Mouse (Mus musculus): ENCODE measurements around the gene Zfp354b.

Zfp354b gene

DNA sequence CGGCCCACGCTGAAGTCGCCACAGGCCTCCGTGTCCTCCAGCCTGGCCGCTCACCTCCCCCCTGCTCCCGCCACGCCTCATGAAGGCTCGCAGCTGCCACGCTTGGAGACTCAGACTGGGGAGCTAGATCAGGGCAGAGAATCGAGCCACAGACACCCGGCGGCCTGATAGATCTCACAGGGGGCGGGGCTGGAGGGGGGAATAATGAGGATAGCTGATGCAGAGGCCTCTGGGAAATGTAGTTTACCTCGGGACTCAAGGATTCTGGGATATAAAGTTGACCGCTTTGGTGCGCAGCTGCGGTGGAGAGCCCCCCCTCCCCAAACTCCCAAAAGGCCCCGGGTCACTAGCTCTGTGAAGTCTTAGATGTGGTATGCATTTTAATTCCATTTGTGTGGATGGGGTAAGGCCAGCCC is at the start of gene Zfp354b:
Gene Zfp354b, minus strand, starts transcription at position 183 of the 416 bp plus-strand sequence.
- DNase-seq (ENCODE audit: low read depth, low spot score): peak; percentile 62

DNA sequence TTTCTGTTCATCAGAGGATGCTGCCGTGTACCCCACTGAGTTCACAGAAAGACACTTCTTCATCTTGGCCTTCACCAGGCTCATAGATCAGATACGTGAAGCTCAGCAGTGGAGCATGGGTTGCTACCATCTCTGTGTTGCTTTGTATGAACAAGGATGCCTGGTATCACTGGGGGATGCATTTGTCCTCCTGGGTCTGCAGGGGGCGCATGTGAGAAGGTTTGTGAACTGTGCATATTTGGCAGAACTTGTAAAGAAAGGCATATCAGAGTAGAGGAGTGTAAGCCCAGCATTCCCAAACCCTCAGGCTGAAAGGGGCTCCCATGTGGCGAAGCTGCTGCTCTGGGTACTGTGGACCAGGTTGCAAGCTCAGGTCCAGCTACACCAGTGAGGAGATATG is 45.8 kb upstream of the Zfp354b start:
- peak; percentile 3 for DNase-seq (ENCODE audit: low read depth, low spot score)

DNA sequence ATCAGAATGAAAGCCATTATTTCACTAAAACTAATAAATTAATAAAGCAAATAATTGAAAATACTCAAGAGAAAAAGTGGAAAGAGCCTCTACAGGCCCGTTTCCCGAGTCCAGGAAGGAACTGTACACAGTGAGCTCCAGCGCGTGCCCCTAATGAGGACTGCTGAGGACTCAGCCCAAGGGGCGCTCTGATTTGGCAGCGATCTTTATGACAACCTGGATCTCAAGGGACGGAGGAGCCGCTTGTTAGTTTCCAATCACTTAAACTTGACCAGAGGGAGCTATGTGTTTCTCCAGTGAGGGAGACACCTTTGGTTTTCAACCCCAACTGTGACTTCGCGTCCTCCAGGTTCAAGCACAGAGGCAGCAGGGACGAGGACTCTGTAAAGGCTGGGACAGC is 34.8 kb upstream of the Zfp354b start, which contains the start of gene Olfr1378:
Gene Olfr1378, plus strand, starts transcription at position 301 of the 400 bp plus-strand sequence.
- DNase-seq (ENCODE audit: low read depth, low spot score): no peak

DNA sequence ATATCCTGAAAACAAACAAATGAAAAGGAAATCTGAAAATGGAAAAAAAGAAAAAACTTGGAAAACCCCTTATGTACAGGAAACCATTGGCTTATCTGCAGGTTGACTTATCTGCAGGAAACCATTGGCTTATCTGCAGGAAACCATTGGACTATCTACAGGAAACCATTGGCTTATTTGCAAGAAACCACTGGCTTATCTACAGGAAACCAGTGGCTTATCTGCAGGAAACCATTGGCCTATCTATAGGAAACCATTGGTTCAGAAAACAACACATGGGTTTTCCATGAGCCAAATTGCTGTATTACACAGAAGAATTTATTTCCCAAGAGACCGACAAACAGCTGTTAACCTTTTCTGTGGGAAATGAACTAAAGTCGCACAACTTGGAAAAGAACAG is 33.5 kb upstream of the Zfp354b start:
- DNase-seq (ENCODE audit: low read depth, low spot score): no peak

DNA sequence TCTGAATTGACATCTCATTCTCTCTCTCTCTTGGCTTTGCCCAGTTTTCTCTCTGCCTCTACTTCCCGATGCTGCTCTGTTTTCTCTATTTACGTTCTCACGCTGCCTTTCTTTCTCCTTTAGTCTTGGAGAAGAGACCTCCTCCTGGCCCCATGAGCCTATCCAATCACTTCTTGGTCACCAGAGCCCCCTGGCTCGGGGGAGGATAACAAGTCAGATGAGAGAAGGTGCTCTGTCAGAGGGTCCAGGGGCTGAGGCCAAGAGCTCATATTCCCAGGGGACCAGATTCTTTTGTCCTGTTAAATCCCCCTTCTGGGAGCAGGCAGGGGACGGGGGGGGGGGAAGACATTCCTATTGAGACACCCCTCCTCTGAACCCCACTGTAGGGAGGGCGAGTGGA is 22.2 kb upstream of the Zfp354b start, which contains the start of gene Prop1:
Gene Prop1, minus strand, starts transcription at position 101 of the 400 bp plus-strand sequence.
- no peak for DNase-seq (ENCODE audit: low read depth, low spot score)

DNA sequence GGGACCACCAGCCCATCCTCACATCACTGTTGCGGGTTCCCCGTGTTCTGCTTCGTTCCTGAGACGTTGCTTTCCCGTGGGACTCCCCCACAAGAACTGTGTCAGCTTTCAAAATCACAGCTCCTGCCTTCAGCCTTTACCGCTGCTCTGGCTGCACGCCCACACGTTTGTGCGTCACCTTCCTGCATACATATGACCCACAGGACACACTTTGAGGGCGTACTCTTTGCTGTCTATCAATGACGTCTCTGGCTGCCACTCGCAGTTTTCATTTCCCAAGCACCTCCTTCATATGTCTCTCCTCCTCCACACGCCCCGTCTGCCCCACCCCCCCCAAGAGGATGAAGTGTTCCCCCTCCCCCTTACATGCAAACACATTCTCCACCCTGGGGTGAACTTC is 20.9 kb upstream of the Zfp354b start:
- DNase-seq (ENCODE audit: low read depth, low spot score): peak; percentile 12

DNA sequence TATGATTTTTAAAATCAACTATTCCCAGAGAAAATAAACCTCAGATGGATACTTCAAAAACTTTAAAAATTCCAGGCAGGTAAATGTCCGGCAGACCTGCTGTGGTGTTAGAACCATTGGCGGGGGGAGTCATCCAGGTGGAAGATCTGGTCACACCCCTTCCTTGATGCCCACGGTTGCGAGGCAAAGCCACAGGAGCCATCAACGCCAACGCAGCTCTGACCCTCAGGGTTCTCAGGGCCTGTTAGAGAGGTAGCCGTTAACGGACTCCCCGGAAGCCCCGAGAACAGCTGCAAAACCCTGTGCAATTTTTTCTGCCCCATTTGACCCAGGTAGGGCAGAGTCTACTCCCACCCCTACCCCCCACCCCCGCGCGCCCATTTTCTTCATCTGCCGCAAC is 12.1 kb upstream of the Zfp354b start, which contains the start of gene 4933414I15Rik:
Gene 4933414I15Rik, minus strand, starts transcription at position 260 of the 400 bp plus-strand sequence.
- no peak for DNase-seq (ENCODE audit: low read depth, low spot score)

DNA sequence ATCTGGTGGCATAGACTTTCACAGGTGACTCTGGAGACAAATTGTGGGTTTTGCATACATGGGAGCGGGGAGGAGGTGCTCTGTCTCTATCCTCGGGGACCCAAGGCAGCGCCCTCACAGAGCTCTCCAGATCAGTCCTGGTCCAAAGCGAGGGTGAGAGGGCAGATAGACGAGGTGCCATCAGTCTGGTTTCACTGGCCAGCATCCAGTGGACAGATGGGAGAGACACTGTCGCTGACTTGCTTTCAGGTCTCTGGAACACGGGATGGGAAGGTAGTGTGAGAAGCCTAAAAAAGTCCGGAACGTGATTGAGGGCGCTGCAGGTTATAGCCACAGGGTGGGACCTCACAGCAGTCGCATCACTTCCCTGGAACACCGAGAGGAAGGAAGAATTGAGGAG is 11.0 kb upstream of the Zfp354b start:
- DNase-seq (ENCODE audit: low read depth, low spot score): no peak

DNA sequence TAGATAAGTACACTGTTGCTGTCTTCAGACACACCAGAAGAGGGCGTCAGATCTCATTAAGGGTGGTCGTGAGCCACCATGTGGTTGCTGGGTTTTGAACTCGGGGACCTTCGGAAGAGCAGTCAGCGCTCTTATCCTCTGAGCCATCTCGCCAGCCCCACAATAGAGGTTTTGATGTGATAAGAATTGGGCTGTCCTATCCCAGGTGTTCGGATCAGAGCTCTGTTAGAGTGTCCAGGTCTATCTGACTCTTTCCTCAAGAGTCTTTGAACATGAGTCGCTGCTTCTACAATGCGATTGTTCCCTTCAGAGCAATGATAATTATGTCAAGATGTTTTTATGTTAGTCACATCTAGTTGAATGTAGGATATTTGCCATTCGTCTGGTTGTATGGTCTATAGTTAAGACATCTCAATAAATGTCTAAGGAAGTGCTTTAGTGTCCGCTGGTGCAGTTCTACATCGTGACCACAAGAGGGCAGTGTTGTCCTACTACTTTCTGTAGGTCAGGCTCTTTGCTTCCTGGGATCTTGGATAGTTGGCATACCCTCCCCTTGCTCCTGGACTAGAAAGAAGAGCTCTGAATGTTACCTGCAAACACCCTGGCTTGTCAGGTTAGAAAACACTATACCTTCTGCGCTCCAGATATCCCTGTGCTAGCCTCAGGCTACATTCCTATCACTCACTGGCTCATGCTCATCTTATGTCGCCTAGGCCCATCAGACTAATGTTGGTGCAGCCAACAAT is 8.4 kb upstream of the Zfp354b start:
- peak; percentile 80 for DNase-seq (ENCODE audit: low read depth, low spot score)

DNA sequence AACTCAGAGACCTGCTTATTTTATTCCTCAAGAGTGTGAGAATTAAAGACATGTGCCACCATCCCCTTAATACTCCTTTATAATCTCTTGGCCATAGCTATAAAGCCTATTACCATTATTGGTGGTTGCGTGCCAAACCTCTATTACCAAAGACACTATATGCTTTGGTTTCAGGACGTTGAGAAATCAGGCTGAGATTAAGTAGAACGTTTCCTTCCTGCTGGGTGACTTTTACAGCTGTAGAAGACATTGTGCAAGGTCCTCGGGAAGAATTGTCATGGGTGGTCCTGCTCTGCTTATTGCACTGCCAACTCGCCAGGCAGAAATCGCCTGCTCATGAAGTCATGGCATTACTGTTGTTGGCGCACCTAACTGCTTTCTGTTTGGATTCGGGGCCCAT is 7.0 kb upstream of the Zfp354b start:
- no peak for DNase-seq (ENCODE audit: low read depth, low spot score)

DNA sequence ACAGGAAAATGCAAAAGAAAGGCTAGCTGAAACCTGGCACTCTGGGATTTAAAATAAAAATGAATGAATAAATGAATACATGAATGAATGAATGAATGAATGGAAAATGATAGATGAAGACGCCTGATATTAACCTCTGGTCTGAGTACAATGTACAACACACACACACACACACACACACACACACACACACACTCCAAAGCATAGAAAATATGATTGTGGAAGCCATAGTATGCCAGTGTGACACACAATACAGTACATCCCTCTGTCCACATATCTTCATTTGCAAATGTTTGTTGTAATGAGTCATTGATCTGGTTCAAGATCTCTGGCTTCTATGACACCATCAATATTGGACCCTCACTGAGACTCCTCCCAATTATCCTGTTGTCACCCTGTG is 607 bp upstream of the Zfp354b start:
- no peak for DNase-seq (ENCODE audit: low read depth, low spot score)

DNA sequence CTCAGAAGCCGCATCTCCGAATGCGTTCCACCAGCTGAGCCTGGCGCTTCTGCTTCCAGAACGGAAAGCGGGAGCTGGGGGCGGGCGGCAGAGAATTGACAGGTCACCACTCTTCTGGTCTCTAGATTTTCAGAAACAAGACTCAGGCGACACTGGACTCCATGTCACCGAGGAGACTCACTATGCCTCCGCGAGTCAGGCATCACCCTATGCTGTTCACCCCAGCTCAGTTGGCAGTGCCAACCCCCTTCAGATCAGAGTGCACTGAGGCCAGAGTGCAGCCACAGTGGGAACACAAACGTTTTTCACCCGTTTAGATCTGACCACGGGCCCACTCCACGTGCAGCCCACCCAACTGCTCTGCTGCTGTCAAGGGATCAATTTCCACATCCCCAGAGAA is 412 bp downstream of the Zfp354b start:
- DNase-seq (ENCODE audit: low read depth, low spot score): no peak

DNA sequence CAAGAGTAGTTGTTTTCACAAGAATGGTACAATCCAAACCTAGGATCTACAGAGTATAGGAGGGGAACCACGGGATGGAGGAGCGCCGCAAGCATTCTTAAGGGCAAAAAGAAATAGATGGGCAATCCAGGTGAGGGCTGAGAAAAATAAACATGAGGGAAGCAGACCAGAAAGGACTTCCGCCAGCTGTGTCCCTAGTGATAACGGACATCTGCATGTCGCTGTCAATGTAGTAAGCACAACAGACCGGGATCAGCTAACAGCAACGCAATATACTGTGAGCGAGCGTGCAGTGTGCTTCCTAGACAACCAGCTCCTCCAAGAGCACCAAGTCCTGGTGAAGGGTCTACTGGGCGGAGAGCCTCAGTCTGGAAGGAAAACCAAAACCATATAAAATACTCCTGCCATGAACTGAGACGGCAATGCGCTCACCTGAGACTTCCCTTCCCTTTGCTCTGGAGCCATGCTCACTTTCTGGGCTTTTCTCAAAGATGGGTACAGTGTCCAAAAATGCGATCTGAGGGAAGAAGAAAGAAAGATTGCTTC is 891 bp downstream of the Zfp354b start:
- DNase-seq (ENCODE audit: low read depth, low spot score): no peak

DNA sequence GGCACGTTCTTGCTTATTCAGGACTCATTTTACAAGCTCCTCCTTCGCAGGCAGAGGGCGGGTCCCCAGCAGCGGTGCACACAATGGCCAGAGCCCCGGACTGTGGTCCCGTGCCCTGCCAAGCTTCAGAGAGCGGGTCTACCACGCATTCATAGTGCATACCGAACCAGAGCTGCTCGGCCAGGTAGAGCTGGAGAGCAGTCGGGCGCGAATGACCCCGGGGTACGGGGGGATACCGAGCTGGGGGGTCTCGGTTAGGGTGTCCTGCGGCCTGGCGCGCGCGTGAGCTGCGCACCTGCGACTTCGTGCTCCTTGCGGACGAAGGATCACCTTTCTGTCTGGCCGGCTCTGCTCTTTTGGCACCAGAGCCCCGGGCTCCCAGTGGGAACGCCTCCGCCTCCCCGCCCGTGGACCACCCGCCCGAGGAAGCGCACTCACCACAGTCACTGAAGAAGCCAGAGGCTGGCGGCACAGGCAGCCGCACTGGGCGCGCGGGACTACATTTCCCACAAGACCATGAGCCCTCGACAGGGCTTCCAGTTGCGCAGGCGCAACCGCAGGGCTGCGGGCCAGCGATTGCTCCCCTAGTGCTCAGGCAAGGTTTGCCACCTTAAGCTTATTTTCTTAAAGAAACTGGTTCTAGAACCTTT is 15.6 kb downstream of the Zfp354b start, which contains the start of gene Zfp2:
Gene Zfp2, minus strand, starts transcription at position 495 of the 650 bp plus-strand sequence.
- peak; percentile 90 for DNase-seq (ENCODE audit: low read depth, low spot score)

DNA sequence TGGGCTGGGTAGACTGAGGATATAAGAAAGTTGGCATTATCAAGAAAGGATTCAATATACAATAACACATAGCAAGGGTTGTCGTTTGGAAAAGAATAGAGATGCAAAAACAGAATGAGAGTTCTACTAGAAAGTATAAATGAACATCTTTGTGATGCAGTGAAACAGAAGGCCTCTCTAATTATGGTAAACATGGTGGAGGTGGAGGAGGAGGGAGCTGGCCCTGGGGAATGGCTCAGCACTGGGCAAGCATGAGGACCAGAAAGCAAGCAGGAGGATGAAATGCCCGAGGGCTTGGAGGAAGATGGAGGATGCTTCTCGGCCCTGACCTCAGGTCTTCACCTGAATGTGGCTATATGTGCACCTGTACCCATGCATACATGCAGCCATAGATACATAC is 17.0 kb downstream of the Zfp354b start:
- no peak for DNase-seq (ENCODE audit: low read depth, low spot score)

DNA sequence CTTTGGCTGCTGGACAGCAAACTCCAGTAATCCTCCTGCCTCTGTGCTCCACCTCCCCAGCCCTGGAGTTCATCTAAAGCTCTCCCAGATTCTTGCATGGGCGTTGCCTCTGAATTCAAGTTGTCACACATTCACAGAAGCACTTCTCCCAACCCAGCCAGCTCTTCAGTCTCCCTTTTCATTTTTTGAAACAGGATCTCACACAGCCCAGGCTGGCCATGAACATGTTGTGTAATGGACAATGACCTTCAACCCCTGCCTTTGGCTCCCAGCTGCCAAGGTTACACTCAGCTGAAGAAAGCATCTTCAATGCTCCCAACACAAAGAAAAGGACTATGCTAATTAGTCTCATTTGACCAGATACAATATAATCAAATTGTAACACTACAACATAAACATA is 18.1 kb downstream of the Zfp354b start:
- DNase-seq (ENCODE audit: low read depth, low spot score): no peak

DNA sequence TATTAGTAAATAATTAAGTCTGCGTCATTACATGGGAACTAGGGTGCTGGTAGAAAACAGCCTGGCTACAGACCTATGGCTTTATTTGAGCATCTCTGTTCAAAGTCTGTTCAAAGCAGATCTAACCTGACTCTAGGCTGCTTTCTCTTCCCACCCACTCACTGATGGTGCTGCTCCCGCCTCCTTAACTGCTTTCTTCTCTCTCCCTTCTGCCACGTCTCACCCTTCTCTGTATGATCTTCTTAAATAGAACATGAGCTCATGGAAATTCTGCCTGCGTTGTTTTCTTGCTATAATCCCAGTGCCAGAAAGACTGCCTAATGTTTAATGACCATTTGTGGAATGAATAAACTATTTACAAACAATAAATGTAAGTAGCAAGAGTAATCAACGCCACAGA is 23.3 kb downstream of the Zfp354b start:
- no peak for DNase-seq (ENCODE audit: low read depth, low spot score)

DNA sequence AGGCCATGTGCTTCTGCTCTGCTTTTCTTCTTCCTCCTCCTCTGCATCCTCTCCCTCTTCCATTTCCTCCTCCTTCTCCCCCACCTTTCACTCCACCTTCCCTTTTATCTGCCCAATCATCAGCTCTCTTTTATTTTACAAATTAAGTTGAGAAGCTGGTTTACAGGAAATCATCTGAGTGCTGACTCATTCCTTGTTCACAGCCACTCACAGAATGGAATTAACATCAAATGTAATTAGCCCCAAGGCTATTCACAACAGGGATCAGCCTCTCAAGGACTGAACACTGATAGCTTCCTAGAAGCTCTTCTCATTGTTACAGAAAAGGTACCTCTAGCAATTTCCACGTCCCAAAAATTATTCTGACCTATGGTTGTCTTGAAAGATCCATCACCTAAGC is 34.1 kb downstream of the Zfp354b start:
- no peak for DNase-seq (ENCODE audit: low read depth, low spot score)

DNA sequence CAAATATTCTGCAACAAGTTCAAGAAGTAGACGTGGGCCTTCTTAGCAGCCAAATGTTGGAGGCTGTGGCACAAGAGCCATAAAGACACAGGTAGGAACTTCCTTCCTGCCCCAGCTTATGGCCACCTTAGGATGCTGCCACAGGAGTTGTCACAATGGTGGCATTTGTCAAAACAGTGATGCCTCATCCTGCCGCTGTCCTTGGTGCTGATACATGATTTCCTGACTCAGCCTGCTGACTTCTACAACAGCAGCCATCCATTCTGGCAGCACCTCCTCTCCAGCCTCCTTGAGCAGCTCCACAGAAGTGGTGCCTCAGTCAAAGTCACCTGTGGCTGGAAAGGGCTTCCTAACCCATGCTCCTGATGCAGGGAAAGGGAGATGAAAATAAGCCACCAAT is 39.0 kb downstream of the Zfp354b start:
- DNase-seq (ENCODE audit: low read depth, low spot score): peak; percentile 32

DNA sequence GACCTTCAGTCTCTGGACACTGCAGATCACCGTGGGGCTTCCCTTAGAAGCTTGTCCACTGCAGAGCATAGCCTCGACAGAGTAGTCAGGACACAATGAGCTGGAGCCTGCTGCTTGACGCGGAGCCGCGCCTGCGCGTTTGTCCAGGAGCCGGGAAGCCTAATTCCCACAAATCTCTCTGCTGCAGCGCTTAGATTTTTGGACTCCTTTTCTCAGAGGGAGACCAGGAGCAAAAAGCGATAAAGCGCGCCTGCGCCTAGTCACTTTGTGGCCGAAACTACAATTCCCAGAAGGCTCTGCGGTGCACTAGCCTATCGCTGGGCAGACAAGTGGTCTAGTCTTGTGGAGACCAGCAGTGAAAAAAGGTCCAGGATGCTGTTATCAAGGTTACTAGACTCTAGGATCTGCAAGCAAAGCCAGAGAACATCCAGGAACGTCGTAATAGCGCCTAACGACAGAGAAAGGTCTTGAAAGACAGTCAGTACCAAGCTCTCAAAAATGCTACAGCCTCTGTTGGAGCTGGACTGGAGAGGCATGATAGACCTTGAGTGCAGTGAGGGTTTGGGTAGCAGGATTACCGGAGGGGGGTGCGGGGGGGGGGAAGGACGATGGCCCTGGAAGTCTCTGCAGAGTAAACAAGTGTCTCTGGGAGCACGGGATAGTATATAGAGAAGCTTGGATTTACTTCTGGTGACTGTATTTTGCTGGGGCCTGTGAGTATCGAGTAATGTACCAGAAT is 43.9 kb downstream of the Zfp354b start, which contains the start of gene Zfp454:
Gene Zfp454, minus strand, starts transcription at position 262 of the 739 bp plus-strand sequence.
- peak; percentile 87 for DNase-seq (ENCODE audit: low read depth, low spot score)

DNA sequence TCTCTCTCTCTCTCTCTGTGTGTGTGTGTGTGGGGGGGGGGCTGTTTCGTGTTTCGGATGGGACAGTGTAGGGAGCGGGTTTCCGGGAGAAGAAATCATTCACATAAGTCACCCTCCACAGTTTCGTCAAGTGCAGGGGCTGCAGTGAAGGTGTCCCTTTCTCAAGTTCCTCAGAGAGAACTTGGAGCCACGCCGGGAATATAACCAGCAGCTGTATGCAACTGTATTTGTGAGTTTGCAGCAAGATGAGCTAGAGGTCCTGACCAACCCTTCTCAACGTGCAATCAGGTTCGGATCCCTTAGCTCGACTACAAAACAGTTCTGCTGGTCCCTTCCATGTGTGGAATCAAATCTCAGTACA is 44.5 kb downstream of the Zfp354b start:
- peak; percentile 17 for DNase-seq (ENCODE audit: low read depth, low spot score)
